Comparison of ENCODE assay signal across 12 mouse cellular contexts in the genomic region with DNA sequence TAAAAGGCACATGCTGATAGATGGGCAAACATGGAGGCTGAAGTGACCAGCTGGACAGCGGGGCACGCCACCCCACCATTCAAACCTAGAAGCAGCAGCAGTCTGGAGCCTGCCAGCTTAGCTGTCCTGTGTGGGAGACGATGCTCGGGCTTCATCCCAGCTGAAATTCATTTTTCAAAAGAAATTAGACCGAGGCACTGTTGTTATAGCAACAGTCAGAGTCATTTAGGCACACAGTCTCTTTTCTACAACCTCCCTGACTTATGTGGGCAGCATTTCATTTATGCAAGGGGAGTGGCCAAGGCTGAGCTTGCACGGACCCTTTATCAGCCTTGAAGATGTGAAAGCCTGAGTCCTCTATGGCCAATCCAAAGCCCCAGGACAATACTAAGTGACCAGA.
DNase-seq lines count a peak whose midpoint lies in the region; ATAC-seq lines count a peak whose summit lies in the region.
"Had no signal": no experiment of that assay in that cellular context is flagged by ENCODE, and none has a peak within 500 bp of the region (broad histone marks: within the 10 kb centered on the region; RNA-seq: fewer than 3 reads in every experiment).

No protein-coding gene starts in this region.

- WGBS in forebrain, embryonic 13.5 days, result 51% methylated on average over 6 of the region's 6 CpGs
- 77% methylated on average over 6 of the region's 6 CpGs for WGBS in forebrain, embryonic 11.5 days
- WGBS in midbrain, embryonic 14.5 days, result 28% methylated on average over 6 of the region's 6 CpGs

- H3K4me1 ChIP-seq in forebrain, embryonic 13.5 days, result peaks cover 47% of the 10 kb centered on the region
- peaks cover 11% of the 10 kb centered on the region; the same call in 1 of the 2 replicates for H3K4me1 ChIP-seq in forebrain, embryonic 11.5 days (replicated peaks; ENCODE audit: control insufficient read depth, insufficient read depth, low read length)
- H3K4me1 ChIP-seq in midbrain, embryonic 14.5 days (ENCODE audit: control insufficient read depth, insufficient read depth, low read length), result peaks cover 45% of the 10 kb centered on the region

- H3K4me2 ChIP-seq in forebrain, embryonic 13.5 days, result no peak overlapping the region
- no peak overlapping the region for H3K4me2 ChIP-seq in forebrain, embryonic 11.5 days (ENCODE audit: low read depth, low read length, severe bottlenecking)
- H3K4me2 ChIP-seq in midbrain, embryonic 14.5 days (ENCODE audit: low read length), result no peak overlapping the region
- H3K4me2 ChIP-seq: liver, embryonic 15.5 days had no signal

- H3K9ac ChIP-seq in forebrain, embryonic 13.5 days, result no peak overlapping the region
- H3K9ac ChIP-seq in forebrain, embryonic 11.5 days (ENCODE audit: low read length), result no peak overlapping the region
- no peak overlapping the region; the same call in 1 of the 2 replicates for H3K9ac ChIP-seq in midbrain, embryonic 14.5 days (replicated peaks; ENCODE audit: low read length)
- H3K9ac ChIP-seq: liver, embryonic 15.5 days had no signal

- peak overlapping the region; percentile 52; the same call in 1 of the 2 replicates for H3K27ac ChIP-seq in forebrain, embryonic 13.5 days
- no peak overlapping the region for H3K27ac ChIP-seq in forebrain, embryonic 11.5 days (ENCODE audit: low read depth, low read length)
- H3K27ac ChIP-seq in midbrain, embryonic 14.5 days (replicated peaks; ENCODE audit: low read depth, low read length), result peak overlapping the region; percentile 75
- H3K27ac ChIP-seq: liver, embryonic 15.5 days had no signal

- ATAC-seq in forebrain, embryonic 13.5 days, result peak; percentile 44; the same call in 1 of the 2 replicates
- ATAC-seq in forebrain, embryonic 11.5 days (replicated peaks; ENCODE audit: low FRiP score), result no peak
- ATAC-seq in midbrain, embryonic 14.5 days (ENCODE audit: low FRiP score, low TSS enrichment), result peak; percentile 48; the same call in 1 of the 2 replicates
- ATAC-seq in megakaryocyte, adult 5-6 weeks (ENCODE audit: poor library complexity, severe bottlenecking), result no peak
- no peak for ATAC-seq in megakaryocyte-erythroid progenitor cell, adult 5-6 weeks (replicated peaks; ENCODE audit: low FRiP score, low TSS enrichment, poor library complexity, severe bottlenecking)

- no peak overlapping the region for H3K4me3 ChIP-seq in forebrain, embryonic 13.5 days
- no peak overlapping the region for H3K4me3 ChIP-seq in forebrain, embryonic 11.5 days (ENCODE audit: low read depth, low read length)
- H3K4me3 ChIP-seq in midbrain, embryonic 14.5 days (replicated peaks; ENCODE audit: low read depth, low read length), result no peak overlapping the region
- H3K4me3 ChIP-seq: liver, embryonic 15.5 days; megakaryocyte, embryonic 14.5 days had no signal

- no peaks in the 10 kb centered on the region for H3K27me3 ChIP-seq in forebrain, embryonic 13.5 days
- H3K27me3 ChIP-seq in forebrain, embryonic 11.5 days (ENCODE audit: control insufficient read depth, insufficient read depth, low read length), result no peaks in the 10 kb centered on the region
- H3K27me3 ChIP-seq in midbrain, embryonic 14.5 days (ENCODE audit: control insufficient read depth, insufficient read depth, low read length), result no peaks in the 10 kb centered on the region
- H3K27me3 ChIP-seq: liver, embryonic 15.5 days had no signal

- DNase-seq in forebrain, embryonic 11.5 days (ENCODE audit: low spot score), result no peak
- DNase-seq in right cerebral cortex, adult 18-20 months, result peak; percentile 40
- DNase-seq in right cerebral cortex, postnatal 14 days, result no peak
- peak; percentile 60 for DNase-seq in midbrain, embryonic 14.5 days
- peak; percentile 65 for DNase-seq in telencephalon, adult 2 months (ENCODE audit: low read depth, low spot score)
- DNase-seq: heart, postnatal 36 days; kidney, adult 8-10 months had no signal

- H3K36me3 ChIP-seq in forebrain, embryonic 13.5 days (ENCODE audit: poor library complexity, severe bottlenecking), result no peaks in the 10 kb centered on the region
- no peaks in the 10 kb centered on the region for H3K36me3 ChIP-seq in forebrain, embryonic 11.5 days (ENCODE audit: control insufficient read depth, insufficient read depth, low read length)
- no peaks in the 10 kb centered on the region for H3K36me3 ChIP-seq in midbrain, embryonic 14.5 days (ENCODE audit: control insufficient read depth, insufficient read depth, low read length)
- H3K36me3 ChIP-seq: liver, embryonic 15.5 days had no signal

- no peaks in the 10 kb centered on the region for H3K9me3 ChIP-seq in forebrain, embryonic 13.5 days (replicated peaks)
- H3K9me3 ChIP-seq in forebrain, embryonic 11.5 days (ENCODE audit: control insufficient read depth, low read length), result no peaks in the 10 kb centered on the region
- H3K9me3 ChIP-seq in midbrain, embryonic 14.5 days (ENCODE audit: control insufficient read depth, low read length), result no peaks in the 10 kb centered on the region
- H3K9me3 ChIP-seq: liver, embryonic 15.5 days; megakaryocyte, embryonic 14.5 days had no signal

Comparison
In these comparisons a context has a peak if more than half of its experiments do, and no peak if none do; other contexts are left out.
1. ATAC-seq: peak in forebrain, embryonic 13.5 days (single experiment) and midbrain, embryonic 14.5 days (single experiment); none in forebrain, embryonic 11.5 days (single experiment), megakaryocyte, adult 5-6 weeks (single experiment) and megakaryocyte-erythroid progenitor cell, adult 5-6 weeks (single experiment).
2. DNase-seq: peak in right cerebral cortex, adult 18-20 months (single experiment), midbrain, embryonic 14.5 days (single experiment) and telencephalon, adult 2 months (single experiment); none in forebrain, embryonic 11.5 days (single experiment) and right cerebral cortex, postnatal 14 days (single experiment).